Comparison of ENCODE assay signal across 12 mouse cellular contexts in genomic region chr13:111845471-111845870, GRCm38 (mm10). TPM values are rescaled to one million over a fixed set of nuclear protein-coding genes. Genes with fewer than 3 reads are reported as not detected.
DNase-seq lines count a peak whose midpoint lies in the region.
"Had no signal": no experiment of that assay in that cellular context is flagged by ENCODE, and none has a peak within 500 bp of the region (broad histone marks: within the 10 kb centered on the region; RNA-seq: fewer than 3 reads in every experiment).

No protein-coding gene starts in this region.

- DNase-seq in adrenal gland, postnatal 14 days: peak; percentile 35
- DNase-seq in adrenal gland, adult 2 months: no peak
- DNase-seq in spleen, adult 18-20 months: peak; percentile 26 to 43
- DNase-seq in spleen, postnatal 14 days (ENCODE audit: low spot score in 2 of 2): no peak
- DNase-seq in kidney, adult 9 months: peak; percentile 90
- DNase-seq in mesoderm, embryonic 11.5 days (ENCODE audit: low read depth, low spot score): peak; percentile 12
- no peak for DNase-seq in ovary, postnatal 36 days (ENCODE audit: low spot score)
- no peak for DNase-seq in c-Kit-positive CD71-positive TER-119-positive erythroid progenitor cells, embryonic 14.5 days (ENCODE audit: low spot score)
- DNase-seq: cerebellum, postnatal 14 days; layer of hippocampus, postnatal 36 days; lung, postnatal 10 days; right cerebral cortex, postnatal 4 days had no signal

RNA-seq across cellular contexts. Expression of gene Map3k1, which starts 36.7 kb away (rescaled TPM):
- 60.4 and 62.0 TPM in 2 replicates for total RNA-seq in adrenal gland, postnatal 14 days (2021)
- total RNA-seq in adrenal gland, adult 2 months (2021): 10 to 100 TPM; 49.1 to 64.9 TPM
- 8.3 and 8.8 TPM in 2 replicates for polyA plus RNA-seq in adrenal gland, adult 2 months (2012; rRNA removed)

Comparison
In these comparisons a context has a peak if more than half of its experiments do, and no peak if none do; other contexts are left out.
1. DNase-seq: peak in adrenal gland, postnatal 14 days (single experiment), spleen, adult 18-20 months (2 of 2), kidney, adult 9 months (single experiment) and mesoderm, embryonic 11.5 days (single experiment); none in adrenal gland, adult 2 months (single experiment), spleen, postnatal 14 days (0 of 2), ovary, postnatal 36 days (single experiment) and c-Kit-positive CD71-positive TER-119-positive erythroid progenitor cells, embryonic 14.5 days (single experiment).